Mouse (Mus musculus): Measurements from ENCODE around the gene Steap2. TPM values are rescaled to one million over a fixed set of nuclear protein-coding genes. Genes with fewer than 3 reads are reported as not detected.
"Not testable (repeated sequence)": the region's sequence is repeated elsewhere in the genome, so short reads cannot be mapped to it uniquely, and the experiment has no call there.

Steap2 gene
- total RNA-seq (2021) = 10 to 100 TPM in 1 of 2 experiments, 1 to 10 TPM in 1; 8.2 to 12.2 TPM
- long read RNA-seq, experiment 1, full-length matches to known transcripts = 4 of 5 reads
- long read RNA-seq, experiment 1, partial matches to known transcripts = 0 of 5 reads
- long read RNA-seq, experiment 1, other reads (novel, unspliced or antisense) = 1 of 5 reads
- long read RNA-seq, experiment 2, full-length matches to known transcripts = 2 of 3 reads
- long read RNA-seq, experiment 2, partial matches to known transcripts = 0 of 3 reads
- long read RNA-seq, experiment 2, other reads (novel, unspliced or antisense) = 1 of 3 reads

DNA sequence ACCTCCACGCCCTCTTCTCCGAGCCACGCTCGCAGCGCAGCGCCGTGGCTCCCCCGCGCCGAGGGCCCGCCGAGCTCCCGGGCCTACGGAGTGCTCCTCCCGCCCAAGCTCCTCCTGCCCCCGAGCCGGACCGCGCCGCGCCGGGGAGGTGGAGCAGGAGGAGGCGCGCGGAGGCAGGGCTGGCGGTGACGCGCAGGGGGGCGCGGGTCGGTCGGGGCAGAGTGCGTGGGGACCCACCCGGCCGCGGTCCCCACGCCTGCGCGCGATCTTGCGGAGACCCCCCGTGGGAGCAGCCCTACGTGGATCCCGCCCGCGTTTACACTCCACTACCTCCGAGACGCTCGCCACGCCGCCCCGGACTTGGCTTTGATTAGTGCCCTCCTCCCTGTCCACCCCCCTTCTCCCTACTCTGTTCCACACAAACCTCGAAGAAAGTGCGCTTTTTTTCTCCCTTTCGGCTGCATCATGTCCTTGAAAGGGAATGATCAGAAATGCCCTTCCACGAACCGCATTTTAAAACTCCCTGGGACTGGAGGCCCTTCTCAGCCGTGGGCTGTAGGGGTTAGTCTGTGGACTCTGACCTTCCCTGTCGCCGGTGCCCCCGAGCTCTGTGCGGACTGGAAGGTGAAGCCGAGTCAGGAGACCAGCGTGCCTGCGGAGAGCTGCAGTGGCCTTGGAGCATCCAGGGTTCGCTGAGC, at the start of gene Steap2:
TSS of gene Steap2 (minus strand) at position 623 of the 698 bp plus-strand sequence.
- DNase-seq (ENCODE audit: low spot score in 2 of 2) = peak; percentile 8 to 11

DNA sequence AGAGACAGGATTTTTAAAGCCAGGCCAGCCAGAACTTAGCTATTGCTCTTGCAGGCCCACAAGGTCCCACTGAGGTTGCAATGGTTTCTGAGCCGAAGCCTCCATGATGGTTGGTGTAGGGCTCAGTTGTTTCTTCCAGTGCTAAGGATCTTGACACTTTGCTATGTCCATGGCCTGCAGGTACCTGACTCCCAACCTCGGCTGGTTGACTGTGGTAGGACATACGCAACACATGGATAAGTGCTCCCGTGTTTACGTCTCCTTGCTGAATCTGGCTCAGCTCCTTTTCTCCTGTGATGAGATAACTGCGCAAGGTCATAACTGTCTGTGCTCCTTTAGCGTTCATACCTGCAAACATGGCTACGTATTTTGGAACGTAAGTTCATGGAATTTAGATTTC, 40.1 kb upstream of the Steap2 start:
- no peak for DNase-seq (ENCODE audit: low spot score in 2 of 2)

DNA sequence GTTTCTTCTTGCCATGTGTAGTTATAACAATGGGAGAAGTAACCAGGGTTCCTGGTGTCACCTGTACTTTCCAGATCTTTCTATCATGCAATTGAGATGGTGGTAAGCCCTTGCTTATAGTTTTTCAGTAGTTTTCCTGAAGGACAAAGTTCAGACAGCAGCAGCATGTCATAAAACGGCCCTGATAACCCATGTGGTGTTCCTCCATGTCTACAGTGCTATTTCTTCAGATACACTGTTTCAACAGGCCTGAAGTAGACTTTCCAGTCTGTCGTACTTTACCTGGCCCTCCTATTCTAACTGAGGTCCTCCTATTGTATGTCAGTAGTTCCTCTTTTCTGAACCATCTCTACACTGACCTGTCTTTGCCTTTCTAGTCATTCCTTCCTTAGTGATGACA, 38.5 kb upstream of the Steap2 start:
- DNase-seq (ENCODE audit: low spot score in 2 of 2) = no peak

DNA sequence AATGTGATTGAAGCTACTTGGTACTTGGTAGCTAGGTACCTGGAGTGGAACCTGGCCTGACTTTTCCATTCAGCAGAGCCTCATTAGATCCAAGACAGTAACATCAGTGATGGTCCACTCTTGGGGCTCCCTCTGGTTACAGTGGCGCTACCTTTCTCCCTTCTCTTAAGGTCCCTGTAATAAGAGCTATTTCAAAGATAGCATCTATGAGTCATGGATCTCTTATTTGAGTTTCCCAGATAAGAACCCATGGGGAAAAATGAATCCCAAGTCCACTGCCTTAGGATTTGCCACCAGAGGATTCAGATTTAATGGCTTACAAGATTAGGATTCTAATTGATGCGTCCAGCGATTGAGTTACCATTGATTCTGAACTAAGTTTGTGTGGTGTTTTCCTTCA, 37.8 kb upstream of the Steap2 start:
- no peak for DNase-seq (ENCODE audit: low spot score in 2 of 2)

DNA sequence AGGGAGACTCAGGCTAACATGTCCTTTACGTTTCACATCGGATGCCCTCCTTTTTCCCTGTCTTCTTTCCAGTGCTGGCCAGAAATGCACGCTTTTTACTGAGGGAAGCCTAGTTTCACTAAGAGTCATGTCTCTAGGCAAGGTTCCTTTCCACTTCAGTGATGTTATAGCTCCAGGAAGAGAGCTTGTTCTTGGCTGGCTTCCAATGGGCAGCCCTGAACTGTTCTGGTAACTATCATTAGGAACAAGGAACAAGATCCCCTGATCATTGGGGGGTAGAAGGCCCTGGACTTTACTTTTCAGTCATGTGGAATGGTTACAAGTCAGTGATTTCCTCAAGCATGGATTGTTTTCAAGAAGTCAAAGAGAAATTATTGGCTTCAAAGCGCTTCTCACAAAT, 35.5 kb upstream of the Steap2 start:
- DNase-seq (ENCODE audit: low spot score in 2 of 2) = no peak

DNA sequence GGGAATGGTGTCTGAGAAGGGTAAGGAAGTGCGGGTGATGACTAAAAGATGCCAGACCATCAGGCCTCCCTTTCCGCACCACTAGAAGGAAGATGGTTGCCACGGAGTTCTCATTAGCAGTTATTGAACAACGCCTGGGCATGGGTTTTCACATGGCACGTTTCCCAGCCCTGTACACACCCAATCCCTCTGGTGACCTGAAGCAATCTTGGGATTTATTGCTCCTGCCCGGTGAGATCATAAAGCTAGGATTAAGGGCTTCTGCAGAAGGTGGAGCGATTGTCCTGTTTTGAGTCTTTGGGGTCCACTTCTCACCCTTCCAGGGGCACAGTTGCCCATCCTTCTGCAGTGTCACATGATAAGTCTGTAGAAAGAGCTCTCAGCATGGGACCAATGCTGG, 27.8 kb upstream of the Steap2 start:
- DNase-seq (ENCODE audit: low spot score in 2 of 2) = no peak

DNA sequence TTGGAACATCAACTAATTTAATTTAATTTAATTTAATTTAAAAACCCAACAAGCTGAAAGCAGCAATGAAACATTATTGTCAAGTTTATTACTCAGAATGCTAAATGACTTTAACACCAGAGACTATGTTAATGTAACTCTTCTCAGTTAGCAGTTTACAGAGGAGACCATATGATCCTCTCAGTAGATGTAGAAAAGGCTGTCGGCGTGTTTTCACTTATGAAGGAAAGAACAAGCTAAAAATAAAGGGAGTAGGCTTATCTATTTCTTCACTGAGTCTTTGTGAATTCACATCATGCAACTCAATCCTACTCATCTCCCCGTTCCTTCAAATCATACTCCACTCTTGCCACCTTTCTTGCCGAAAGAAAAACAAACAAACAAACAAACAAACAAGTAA, 16.7 kb upstream of the Steap2 start:
- no peak for DNase-seq (ENCODE audit: low spot score in 2 of 2)

DNA sequence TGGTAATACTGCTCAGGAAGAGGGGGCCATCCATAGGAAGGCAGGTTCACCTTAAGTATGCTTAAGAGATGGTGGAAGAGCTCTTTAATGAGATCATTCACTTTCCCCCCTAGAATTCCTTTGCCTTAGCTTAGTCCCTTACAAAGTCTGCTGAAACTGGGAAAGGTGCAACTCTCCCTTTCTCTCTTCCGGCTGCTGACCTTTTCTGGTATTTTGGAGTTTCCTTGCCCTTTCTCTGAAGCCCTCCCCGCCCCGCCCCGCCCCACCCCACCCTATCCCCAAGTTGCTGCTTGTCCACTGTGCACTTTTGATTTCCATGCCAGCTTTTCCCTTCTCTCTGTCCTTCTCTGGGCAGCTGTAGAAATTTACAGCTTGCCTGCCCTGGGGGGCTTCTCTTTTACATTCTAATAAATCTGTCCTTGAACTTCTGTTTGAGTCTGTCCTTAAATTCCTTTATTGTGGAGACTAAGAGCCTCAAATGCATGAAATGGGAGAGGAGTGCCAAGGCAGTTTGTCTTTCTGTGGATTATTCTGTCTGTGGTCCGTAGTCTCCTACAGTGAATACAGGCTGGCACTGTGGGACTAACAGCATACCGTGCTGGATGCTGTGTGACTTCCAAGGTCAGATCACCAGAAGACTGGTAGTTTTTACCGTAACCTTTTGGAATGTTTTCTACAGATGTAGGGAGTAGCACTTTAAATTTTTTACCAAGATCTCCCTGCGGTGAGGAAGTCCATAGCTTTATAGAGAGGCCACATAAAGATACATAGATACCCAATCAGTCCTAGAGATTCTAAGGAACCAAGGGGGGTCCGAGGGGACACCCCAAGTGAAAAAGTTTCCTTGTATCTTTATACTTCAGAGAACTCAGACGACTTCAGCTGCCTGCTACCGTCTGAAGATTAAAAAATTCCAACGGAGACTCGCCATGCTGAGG, 13.2 kb upstream of the Steap2 start:
- no peak for DNase-seq (ENCODE audit: low spot score in 2 of 2)

DNA sequence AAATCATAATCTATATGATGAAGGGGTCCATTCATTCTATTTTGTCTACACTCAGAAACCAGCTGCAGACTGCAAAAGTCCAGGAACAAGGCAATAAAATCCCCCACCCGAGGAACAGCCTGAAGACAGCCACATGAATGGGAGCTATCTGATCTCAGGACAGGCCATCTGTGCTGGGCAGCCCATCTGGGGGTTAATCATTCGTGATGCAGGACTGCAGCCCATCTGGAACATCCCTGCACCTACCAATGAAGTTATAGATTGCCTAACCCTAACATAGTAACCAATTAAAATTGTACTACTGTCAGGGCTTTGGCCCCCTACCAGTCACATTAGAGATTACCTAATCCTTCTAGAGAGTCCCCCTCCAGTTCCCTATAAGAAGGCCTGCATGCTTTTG, 10.6 kb upstream of the Steap2 start:
- no peak for DNase-seq (ENCODE audit: low spot score in 2 of 2)

DNA sequence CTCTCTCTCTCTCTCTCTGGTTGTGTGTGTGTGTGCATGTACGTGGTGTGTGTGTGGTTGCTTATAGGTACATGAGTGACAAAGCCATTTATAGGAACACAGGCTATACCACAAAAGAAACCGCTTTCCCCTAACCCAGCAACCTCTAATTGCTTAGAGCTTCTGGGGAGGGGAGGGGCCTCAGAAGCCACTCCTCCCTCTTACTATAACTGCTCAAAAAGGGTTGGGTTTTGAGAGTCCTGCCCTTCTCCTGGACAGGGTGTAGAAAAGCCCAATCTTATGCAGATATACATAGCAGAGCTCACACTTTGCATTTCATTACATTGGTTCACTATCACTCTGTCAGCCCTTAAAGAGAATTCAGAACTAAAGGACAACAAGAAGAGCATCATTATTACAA, 6.0 kb upstream of the Steap2 start:
- DNase-seq (ENCODE audit: low spot score in 2 of 2) = no peak

DNA sequence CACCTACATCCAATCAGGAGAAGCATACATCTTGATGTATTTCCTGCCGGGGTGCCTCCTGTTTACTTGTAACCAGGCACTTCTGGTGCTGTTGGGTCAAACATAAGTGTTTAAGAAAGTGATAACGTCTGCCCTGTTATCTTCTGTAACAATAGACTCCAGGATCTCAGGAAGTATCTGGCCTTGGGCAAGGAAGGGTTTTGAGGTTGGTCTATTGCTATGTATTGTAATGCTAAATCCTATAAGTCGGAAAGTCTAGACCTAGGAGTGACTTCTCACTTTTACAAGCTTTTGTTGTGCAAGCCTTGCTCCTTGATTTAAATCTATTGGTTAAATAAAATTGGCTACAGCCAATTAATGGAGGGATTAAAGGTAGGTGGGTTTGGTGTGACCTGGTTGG, 4.5 kb upstream of the Steap2 start:
- DNase-seq (ENCODE audit: low spot score in 2 of 2) = no peak

DNA sequence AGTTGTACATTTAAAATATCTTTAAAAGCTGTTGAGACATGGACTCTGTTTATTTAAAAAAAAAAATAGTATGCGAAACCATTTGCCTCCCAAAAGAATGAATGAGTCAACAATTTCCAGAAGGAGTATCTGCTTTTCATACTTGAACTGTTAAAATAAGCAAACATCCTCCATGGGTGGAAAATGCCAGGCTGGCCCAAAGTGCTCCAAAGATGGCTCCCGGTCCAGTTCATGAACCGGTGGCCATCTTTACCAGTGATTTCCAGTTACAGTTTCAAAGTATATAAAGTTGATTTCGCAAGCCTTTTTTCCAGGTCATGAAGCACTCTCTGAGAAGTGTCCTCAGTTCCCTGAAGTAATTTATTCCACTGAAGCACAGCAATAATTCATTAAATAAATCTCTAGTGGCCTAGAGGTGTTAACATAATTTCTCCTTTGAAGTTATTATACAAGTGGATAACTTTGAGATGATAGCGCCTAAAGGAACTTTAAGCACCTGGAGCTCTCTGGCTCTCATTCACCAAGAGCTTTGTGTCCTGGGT, 1.1 kb upstream of the Steap2 start:
- no peak for DNase-seq (ENCODE audit: low spot score in 2 of 2)

DNA sequence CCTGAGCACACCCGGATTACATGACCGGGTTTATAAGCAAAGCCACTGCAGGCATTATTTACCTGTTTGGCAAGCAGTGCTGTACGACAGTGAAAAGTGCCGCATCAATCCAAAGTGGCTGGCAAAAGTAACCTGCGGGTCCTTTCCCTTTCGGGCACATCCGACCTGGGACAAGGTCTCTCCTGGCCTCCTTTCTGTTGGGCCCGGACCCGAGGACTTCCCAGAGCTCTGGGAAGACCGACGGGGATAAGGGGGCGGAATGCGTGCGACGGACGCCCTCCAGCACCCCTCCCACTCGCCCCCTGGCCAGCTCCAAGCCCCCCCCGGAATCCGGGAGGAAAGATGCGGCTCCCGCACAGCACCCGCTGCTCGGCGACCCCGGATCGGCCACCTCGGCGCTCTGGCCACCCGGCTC, 830 bp downstream of the Steap2 start:
- DNase-seq (ENCODE audit: low spot score in 2 of 2) = no peak

DNA sequence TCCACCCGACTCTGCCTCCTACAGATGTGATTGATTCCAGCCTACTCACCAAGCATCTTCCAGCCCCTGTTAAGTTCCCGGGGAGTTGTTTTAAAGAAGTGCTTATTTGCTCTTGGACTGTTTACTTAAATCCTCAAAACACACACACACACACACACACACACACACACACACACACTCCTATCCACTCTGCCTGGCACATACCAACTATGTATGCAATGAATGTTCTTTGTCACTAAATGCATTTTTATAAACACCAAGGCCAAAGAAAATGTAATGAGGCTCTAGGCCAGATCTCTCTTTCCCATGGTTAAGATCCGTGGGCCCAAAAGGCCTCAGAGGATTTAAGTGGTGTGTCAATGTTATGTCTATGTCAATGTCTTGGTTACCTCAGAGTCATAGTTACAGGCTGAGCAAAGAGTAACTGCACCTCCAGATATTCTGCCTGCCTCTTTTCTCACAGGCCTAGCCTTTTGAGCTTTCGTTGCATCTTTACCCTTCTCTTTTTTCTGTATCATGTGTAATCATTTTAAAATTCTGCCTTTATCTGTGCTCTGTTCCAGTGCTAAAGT, 2.1 kb downstream of the Steap2 start:
- DNase-seq (ENCODE audit: low spot score in 2 of 2) = no peak

DNA sequence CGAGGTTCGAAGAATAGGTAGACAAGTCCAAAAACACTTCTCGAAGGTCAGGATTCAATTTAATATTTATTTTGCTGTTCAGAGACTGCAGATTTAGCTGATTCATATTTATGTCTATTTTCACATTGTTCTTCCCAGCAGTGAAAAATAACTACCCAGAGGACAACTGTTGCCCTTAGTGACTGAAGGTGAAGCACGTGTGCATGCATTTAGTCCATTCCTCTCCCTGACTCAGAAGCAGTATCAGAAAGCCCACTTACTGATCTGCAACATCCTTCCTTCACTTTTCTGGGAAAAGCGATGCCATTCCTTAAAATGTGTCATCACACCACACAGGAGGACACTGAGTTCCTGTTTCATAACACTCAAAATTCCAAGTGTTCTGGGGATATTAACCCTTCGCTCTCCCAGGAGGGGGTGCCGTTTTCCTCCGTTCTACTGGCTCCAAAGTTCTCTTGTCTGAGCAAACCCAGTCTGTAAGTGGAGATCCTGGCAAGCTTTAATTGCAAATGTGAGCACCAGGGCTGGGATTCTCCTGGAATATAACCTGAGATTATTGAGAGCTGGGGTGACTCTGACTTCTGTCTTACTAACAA, 5.3 kb downstream of the Steap2 start:
- no peak for DNase-seq (ENCODE audit: low spot score in 2 of 2)

DNA sequence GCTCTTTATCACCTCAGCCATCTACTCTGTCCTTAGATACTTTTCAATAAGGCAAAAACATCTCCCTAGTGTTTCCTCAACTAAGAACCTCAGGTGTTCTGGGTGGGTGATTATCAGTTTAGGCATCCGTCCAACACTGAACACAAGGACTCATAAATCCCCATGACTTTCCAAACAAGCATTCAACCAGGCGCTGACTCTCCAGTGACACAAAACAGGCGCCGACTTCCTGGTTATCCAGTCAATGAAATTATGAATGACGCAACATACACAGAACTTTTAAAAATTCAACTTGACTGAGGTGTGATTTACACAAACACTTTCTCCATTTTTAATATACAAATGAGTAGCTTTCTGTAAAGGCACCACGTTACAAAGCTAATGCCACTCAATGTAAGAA, 6.2 kb downstream of the Steap2 start:
- no peak for DNase-seq (ENCODE audit: low spot score in 2 of 2)

DNA sequence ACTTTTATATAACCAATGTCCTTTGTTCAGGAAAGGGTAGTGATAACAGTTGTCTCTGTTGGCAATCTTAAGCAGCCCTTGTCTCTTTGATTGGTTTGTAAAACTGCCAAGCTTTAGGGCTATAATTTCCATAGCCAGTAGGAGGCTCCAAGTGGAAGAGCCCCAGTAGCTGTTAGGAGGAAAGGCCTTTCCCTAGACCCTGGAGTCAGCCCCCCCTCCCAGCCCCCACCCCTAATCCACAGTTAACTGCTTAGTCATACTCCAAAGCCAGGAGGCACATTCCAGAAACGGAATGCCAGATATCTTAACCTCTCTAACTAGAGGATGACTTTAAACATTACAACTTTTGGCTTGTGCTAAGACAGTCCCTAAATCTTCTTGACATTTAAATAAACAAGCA, 7.4 kb downstream of the Steap2 start:
- DNase-seq (ENCODE audit: low spot score in 2 of 2) = no peak

DNA sequence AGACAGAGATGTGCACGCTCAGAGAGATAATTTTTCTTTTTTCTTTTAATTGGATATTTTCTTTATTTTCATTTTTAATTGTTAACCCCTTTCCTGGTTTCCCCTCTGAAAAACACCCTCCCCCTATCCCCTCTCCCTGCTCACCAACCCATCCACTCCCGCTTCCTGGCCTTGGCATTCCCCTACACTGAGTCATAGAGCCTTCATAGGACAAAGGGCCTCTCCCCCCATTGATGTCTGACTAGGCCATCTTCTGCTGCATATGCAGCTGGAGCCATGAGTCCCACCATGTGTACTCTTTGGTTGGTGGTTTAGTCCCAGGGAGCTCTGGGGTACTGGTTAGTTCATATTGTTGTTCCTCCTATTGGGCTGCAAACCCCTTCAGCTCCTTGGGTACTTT, 9.4 kb downstream of the Steap2 start:
- DNase-seq (ENCODE audit: low spot score in 2 of 2) = not testable (repeated sequence)

DNA sequence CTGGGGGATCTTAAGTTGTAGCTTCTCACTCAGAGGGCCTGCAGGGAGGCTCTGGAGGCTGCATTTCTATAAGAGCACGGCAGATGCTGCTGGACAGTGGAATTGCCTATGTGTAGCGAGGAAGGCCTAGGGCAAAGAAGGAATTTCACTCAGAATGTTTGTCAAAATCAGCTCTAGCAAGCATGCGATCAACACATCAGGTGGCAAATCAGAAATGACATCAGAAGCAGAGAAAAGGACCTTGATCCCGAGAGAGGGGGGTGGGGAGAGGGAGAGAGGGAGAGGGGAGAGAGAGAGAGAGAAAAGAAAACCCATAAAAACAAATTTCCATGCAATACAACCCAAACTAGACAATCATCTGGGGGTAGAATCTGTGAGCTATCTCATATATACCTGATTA, 11.1 kb downstream of the Steap2 start:
- no peak for DNase-seq (ENCODE audit: low spot score in 2 of 2)

DNA sequence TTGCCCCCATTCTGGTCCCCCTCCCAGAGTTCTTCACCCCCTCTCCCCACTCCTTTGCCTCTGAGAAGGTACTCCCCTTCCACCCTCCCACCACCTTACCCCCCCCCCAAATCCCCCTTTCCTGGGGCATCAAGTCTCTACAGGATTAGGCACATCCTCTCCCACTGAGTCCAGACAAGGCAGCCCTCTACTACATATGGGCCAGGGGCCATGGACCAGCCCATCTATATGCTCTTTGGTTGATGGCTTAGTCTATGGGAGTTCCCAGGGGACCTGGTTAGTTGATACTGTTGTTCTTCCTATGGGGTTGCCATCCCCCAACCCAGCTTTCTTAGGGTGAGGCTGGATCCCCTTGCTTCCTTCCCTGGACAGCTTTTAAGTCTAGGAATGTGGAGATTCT, 14.9 kb downstream of the Steap2 start:
- no peak for DNase-seq (ENCODE audit: low spot score in 2 of 2)

DNA sequence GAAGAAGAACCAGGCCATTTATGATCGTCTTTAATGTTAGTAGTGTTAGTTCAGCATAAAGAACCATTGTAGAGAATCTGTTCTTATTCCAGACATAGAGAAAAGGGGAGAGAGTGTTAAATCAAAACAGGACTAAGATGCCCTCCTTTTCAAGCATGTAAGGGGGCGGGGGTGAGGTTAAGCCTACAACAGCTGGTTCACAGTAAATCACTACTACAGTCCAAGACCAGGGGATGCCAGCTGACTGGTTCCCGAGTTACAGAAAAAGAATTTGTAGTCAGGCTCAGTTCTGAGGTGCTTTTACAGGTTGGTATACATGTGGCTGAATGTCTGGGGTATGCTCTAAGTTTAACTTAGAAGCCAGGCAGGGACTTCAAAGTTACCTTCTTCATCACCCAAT, 18.3 kb downstream of the Steap2 start:
- DNase-seq (ENCODE audit: low spot score in 2 of 2) = no peak

All from layer of hippocampus, postnatal 14 days (tissue).